Comparison of ENCODE assay signal across 25 mouse cellular contexts in the genomic region with DNA sequence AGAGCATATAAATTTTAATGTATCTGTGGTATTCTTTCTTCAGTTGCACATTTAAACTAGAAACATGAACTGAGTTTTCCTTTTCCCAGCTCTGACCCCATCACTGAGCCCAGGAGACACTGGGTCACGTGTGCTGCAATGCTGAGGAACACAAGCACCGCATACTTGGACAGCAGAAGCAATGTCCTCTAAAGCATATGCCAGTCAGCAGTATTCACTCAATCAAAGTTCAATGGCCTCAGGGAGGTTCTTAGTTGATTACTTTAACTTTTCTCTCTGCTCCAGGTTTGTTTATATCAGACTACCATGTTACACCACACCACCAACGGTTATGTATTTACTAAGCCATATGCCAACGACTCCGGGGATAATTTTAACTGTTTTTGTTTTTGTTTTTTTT.
DNase-seq lines count a peak whose midpoint lies in the region; ATAC-seq lines count a peak whose summit lies in the region.
"Had no signal": no experiment of that assay in that cellular context is flagged by ENCODE, and none has a peak within 500 bp of the region (broad histone marks: within the 10 kb centered on the region; RNA-seq: fewer than 3 reads in every experiment).

No protein-coding gene starts in this region.

- 76% methylated on average over 5 of the region's 5 CpGs for WGBS in kidney, embryonic 15.5 days
- 88% methylated on average over 5 of the region's 5 CpGs for WGBS in limb, embryonic 11.5 days
- 91% methylated on average over 5 of the region's 5 CpGs for WGBS in limb, embryonic 10.5 days

- H3K9ac ChIP-seq in kidney, embryonic 15.5 days = no peak overlapping the region
- H3K9ac ChIP-seq in limb, embryonic 11.5 days (ENCODE audit: low read length) = no peak overlapping the region
- H3K9ac ChIP-seq: embryonic facial prominence, embryonic 12.5 days; embryonic facial prominence, embryonic 15.5 days; forebrain, postnatal 0 days; hindbrain, embryonic 12.5 days had no signal

- no peaks in the 10 kb centered on the region for H3K27me3 ChIP-seq in kidney, embryonic 15.5 days
- no peaks in the 10 kb centered on the region for H3K27me3 ChIP-seq in limb, embryonic 11.5 days (ENCODE audit: control insufficient read depth, insufficient read depth, low read length)
- H3K27me3 ChIP-seq in limb, embryonic 10.5 days (ENCODE audit: low read depth, poor library complexity, severe bottlenecking) = no peaks in the 10 kb centered on the region
- H3K27me3 ChIP-seq: CH12.LX; embryonic facial prominence, embryonic 12.5 days; embryonic facial prominence, embryonic 15.5 days; Patski had no signal

- H3K36me3 ChIP-seq in kidney, embryonic 15.5 days = no peaks in the 10 kb centered on the region
- no peaks in the 10 kb centered on the region for H3K36me3 ChIP-seq in limb, embryonic 11.5 days (ENCODE audit: control insufficient read depth, insufficient read depth, low read length)
- no peaks in the 10 kb centered on the region for H3K36me3 ChIP-seq in limb, embryonic 10.5 days
- H3K36me3 ChIP-seq: embryonic facial prominence, embryonic 12.5 days; embryonic facial prominence, embryonic 15.5 days; hindbrain, embryonic 12.5 days had no signal

- no peaks in the 10 kb centered on the region for H3K9me3 ChIP-seq in kidney, embryonic 15.5 days (replicated peaks)
- H3K9me3 ChIP-seq in limb, embryonic 11.5 days (ENCODE audit: control insufficient read depth, low read length) = no peaks in the 10 kb centered on the region
- no peaks in the 10 kb centered on the region for H3K9me3 ChIP-seq in limb, embryonic 10.5 days (replicated peaks)
- H3K9me3 ChIP-seq: embryonic facial prominence, embryonic 12.5 days; embryonic facial prominence, embryonic 15.5 days; G1E; hindbrain, embryonic 12.5 days had no signal

- no peak overlapping the region for H3K27ac ChIP-seq in kidney, embryonic 15.5 days
- H3K27ac ChIP-seq in limb, embryonic 11.5 days (replicated peaks; ENCODE audit: low read depth, low read length) = no peak overlapping the region
- H3K27ac ChIP-seq in limb, embryonic 10.5 days = no peak overlapping the region
- H3K27ac ChIP-seq: embryonic facial prominence, embryonic 12.5 days; embryonic facial prominence, embryonic 15.5 days; gastrocnemius, adult 2 months; hindbrain, embryonic 12.5 days had no signal

- ATAC-seq in kidney, embryonic 15.5 days (replicated peaks; ENCODE audit: low FRiP score) = no peak
- no peak for ATAC-seq in limb, embryonic 11.5 days (ENCODE audit: insufficient number of reproducible peaks, low FRiP score, low TSS enrichment, low read depth)
- ATAC-seq: forebrain, embryonic 14.5 days; forebrain, postnatal 0 days; Patski had no signal

- H3K4me3 ChIP-seq in kidney, embryonic 15.5 days (replicated peaks) = no peak overlapping the region
- no peak overlapping the region for H3K4me3 ChIP-seq in limb, embryonic 11.5 days (ENCODE audit: low read depth, low read length)
- H3K4me3 ChIP-seq in limb, embryonic 10.5 days = no peak overlapping the region
- H3K4me3 ChIP-seq: embryonic facial prominence, embryonic 12.5 days; embryonic facial prominence, embryonic 15.5 days; gastrocnemius, adult 2 months; hindbrain, embryonic 12.5 days had no signal

- no peak overlapping the region for H3K4me2 ChIP-seq in kidney, embryonic 15.5 days
- no peak overlapping the region for H3K4me2 ChIP-seq in limb, embryonic 11.5 days (ENCODE audit: low read depth, severe bottlenecking)
- H3K4me2 ChIP-seq: embryonic facial prominence, embryonic 12.5 days; embryonic facial prominence, embryonic 15.5 days; heart, embryonic 11.5 days; hindbrain, embryonic 12.5 days had no signal

- H3K4me1 ChIP-seq in kidney, embryonic 15.5 days = peaks cover 10% of the 10 kb centered on the region
- H3K4me1 ChIP-seq in limb, embryonic 11.5 days (ENCODE audit: control insufficient read depth, insufficient read depth, low read length) = no peaks in the 10 kb centered on the region
- H3K4me1 ChIP-seq in limb, embryonic 10.5 days = 0 out of 2 replicates have a peak, but pooled peaks cover 3% of the 10 kb centered on the region
- H3K4me1 ChIP-seq: embryonic facial prominence, embryonic 12.5 days; embryonic facial prominence, embryonic 15.5 days had no signal

- peak; percentile 28 for DNase-seq in kidney, adult 11 months
- DNase-seq in kidney, adult 9 months = peak; percentile 60
- DNase-seq in kidney, postnatal 4 days = no peak
- DNase-seq in limb, embryonic 11.5 days (ENCODE audit: low spot score) = peak; percentile 5
- no peak for DNase-seq in limb, embryonic 10.5 days (ENCODE audit: low spot score)
- no peak for DNase-seq in lung, postnatal 14 days
- DNase-seq: adrenal gland, adult 2 months; adrenal gland, postnatal 14 days; B cell, adult 2 months; cerebellum, adult 11 months; cerebellum, adult 2 months; cerebellum, adult 9-11 months; cerebellum, postnatal 25 days; forebrain, postnatal 0 days; gastrocnemius, adult 2 months; gastrocnemius, postnatal 14 days had no signal

Comparison
In these comparisons a context has a peak if more than half of its experiments do, and no peak if none do; other contexts are left out.
1. DNase-seq: peak in kidney, adult 11 months (single experiment), kidney, adult 9 months (single experiment) and limb, embryonic 11.5 days (single experiment); none in kidney, postnatal 4 days (0 of 2), limb, embryonic 10.5 days (single experiment) and lung, postnatal 14 days (single experiment).